23 mouse cellular contexts compared by ENCODE assay signal in the genomic region with DNA sequence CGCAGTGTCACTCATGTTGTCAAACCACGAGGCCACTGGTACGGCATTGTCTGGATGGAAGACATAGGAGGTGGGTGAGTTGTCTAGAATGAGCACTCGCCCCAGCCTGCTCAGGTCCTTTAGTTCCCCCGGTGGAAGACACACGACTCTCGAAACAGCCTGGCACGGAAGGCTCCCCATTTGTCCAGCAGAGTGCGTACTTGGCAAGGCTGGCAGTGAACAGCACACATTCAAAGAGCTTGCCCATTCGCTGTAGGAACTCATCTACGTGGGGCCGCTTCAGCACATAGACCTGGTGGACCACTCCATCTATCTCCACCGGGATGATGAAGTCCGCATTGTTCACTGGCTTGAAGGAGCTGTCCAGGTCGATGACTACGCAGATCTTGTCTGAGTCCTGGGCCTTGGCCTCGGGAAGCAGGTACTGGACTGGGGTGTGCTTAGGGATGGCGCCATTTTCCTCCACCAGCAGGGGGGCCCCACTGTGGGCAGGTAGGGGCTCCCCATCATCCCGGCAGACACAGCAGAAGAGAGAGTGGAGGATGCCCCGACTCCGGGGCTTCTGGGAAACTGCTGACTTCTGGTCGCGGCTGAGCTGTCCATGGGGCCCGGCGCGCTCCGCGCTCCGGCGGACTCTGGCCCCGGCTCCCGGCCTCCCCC. TPM values are rescaled to one million over a fixed set of nuclear protein-coding genes. Genes with fewer than 3 reads are reported as not detected.
DNase-seq lines count a peak whose midpoint lies in the region; ATAC-seq lines count a peak whose summit lies in the region.
"Not testable (repeated sequence)": the region's sequence is repeated elsewhere in the genome, so short reads cannot be mapped to it uniquely, and the experiment has no call there.
"Had no signal": no experiment of that assay in that cellular context is flagged by ENCODE, and none has a peak within 500 bp of the region (broad histone marks: within the 10 kb centered on the region; RNA-seq: fewer than 3 reads in every experiment).

No protein-coding gene starts in this region.

- not testable (repeated sequence) for H3K4me3 ChIP-seq in embryonic facial prominence, embryonic 15.5 days (replicated peaks); hindbrain, embryonic 14.5 days (replicated peaks; ENCODE audit: low read length); kidney, embryonic 16.5 days (ENCODE audit: low read length); liver, embryonic 12.5 days; midbrain, embryonic 11.5 days (ENCODE audit: low read depth, low read length); neural tube, embryonic 12.5 days

- not testable (repeated sequence) for H3K9me3 ChIP-seq in embryonic facial prominence, embryonic 15.5 days (replicated peaks); hindbrain, embryonic 14.5 days (ENCODE audit: control insufficient read depth, low read length); kidney, embryonic 16.5 days (ENCODE audit: low read length); liver, embryonic 12.5 days (replicated peaks); midbrain, embryonic 11.5 days (ENCODE audit: control insufficient read depth, low read length); neural tube, embryonic 12.5 days

- not testable (repeated sequence) for H3K9ac ChIP-seq in embryonic facial prominence, embryonic 15.5 days; hindbrain, embryonic 14.5 days; kidney, embryonic 16.5 days (replicated peaks; ENCODE audit: low read length); liver, embryonic 12.5 days; midbrain, embryonic 11.5 days (ENCODE audit: low read length); neural tube, embryonic 12.5 days

- not testable (repeated sequence) for DNase-seq in hindbrain, embryonic 14.5 days (ENCODE audit: low spot score)
- DNase-seq in midbrain, embryonic 11.5 days (ENCODE audit: low spot score, missing footprints), result peak; percentile 39

- not testable (repeated sequence) for H3K27me3 ChIP-seq in embryonic facial prominence, embryonic 15.5 days; hindbrain, embryonic 14.5 days (ENCODE audit: control insufficient read depth, insufficient read depth, low read length); kidney, embryonic 16.5 days (ENCODE audit: insufficient read depth, low read length); liver, embryonic 12.5 days (replicated peaks); midbrain, embryonic 11.5 days (ENCODE audit: control insufficient read depth, insufficient read depth, low read length); neural tube, embryonic 12.5 days (replicated peaks)

- 0 out of 2 replicates have a peak, but pooled peaks have one; percentile 24 for ATAC-seq in embryonic facial prominence, embryonic 15.5 days (ENCODE audit: insufficient number of reproducible peaks, low FRiP score, low TSS enrichment, low read depth)
- peak; percentile 57 for ATAC-seq in granulocyte monocyte progenitor cell, adult 5-6 weeks (replicated peaks; ENCODE audit: poor library complexity, severe bottlenecking)
- ATAC-seq in hindbrain, embryonic 14.5 days (ENCODE audit: low FRiP score), result peak; percentile 37; the same call in 1 of the 2 replicates
- peak; percentile 57; the same call in 1 of the 2 replicates for ATAC-seq in kidney, embryonic 16.5 days (ENCODE audit: low FRiP score, low TSS enrichment)
- ATAC-seq in liver, embryonic 12.5 days, result 0 out of 2 replicates have a peak, but pooled peaks have one; percentile 5
- peak; percentile 58 for ATAC-seq in midbrain, embryonic 11.5 days (ENCODE audit: low FRiP score)
- ATAC-seq in neural tube, embryonic 12.5 days (ENCODE audit: low FRiP score, low read depth), result peak; percentile 50; the same call in 1 of the 2 replicates

- 3% methylated on average over 6 of the region's 32 CpGs for WGBS in embryonic facial prominence, embryonic 15.5 days
- WGBS in hindbrain, embryonic 14.5 days, result 4% methylated on average over 6 of the region's 32 CpGs
- 1% methylated on average over 9 of the region's 32 CpGs for WGBS in kidney, embryonic 16.5 days
- 9% methylated on average over 8 of the region's 32 CpGs for WGBS in liver, embryonic 12.5 days (ENCODE audit: insufficient replicate concordance)
- WGBS in midbrain, embryonic 11.5 days, result 1% methylated on average over 7 of the region's 32 CpGs
- 3% methylated on average over 11 of the region's 32 CpGs for WGBS in neural tube, embryonic 12.5 days

- not testable (repeated sequence) for H3K4me1 ChIP-seq in embryonic facial prominence, embryonic 15.5 days; hindbrain, embryonic 14.5 days (replicated peaks; ENCODE audit: control insufficient read depth, insufficient read depth, low read length); kidney, embryonic 16.5 days (ENCODE audit: insufficient read depth, low read length); liver, embryonic 12.5 days; midbrain, embryonic 11.5 days (ENCODE audit: control insufficient read depth, insufficient read depth, low read length); neural tube, embryonic 12.5 days

- not testable (repeated sequence) for H3K27ac ChIP-seq in embryonic facial prominence, embryonic 15.5 days (replicated peaks); hindbrain, embryonic 14.5 days; kidney, embryonic 16.5 days (ENCODE audit: low read length); liver, embryonic 12.5 days; midbrain, embryonic 11.5 days (ENCODE audit: low read depth, low read length); neural tube, embryonic 12.5 days

- H3K36me3 ChIP-seq in embryonic facial prominence, embryonic 15.5 days; hindbrain, embryonic 14.5 days (replicated peaks; ENCODE audit: control insufficient read depth, insufficient read depth); kidney, embryonic 16.5 days (ENCODE audit: insufficient read depth, low read length); liver, embryonic 12.5 days; midbrain, embryonic 11.5 days (ENCODE audit: control insufficient read depth, insufficient read depth, low read length); neural tube, embryonic 12.5 days: not testable (repeated sequence)

- H3K4me2 ChIP-seq in embryonic facial prominence, embryonic 15.5 days (replicated peaks); hindbrain, embryonic 14.5 days (replicated peaks); kidney, embryonic 16.5 days (replicated peaks; ENCODE audit: low read depth, low read length); liver, embryonic 12.5 days; midbrain, embryonic 11.5 days; neural tube, embryonic 12.5 days (replicated peaks): not testable (repeated sequence)

RNA-seq across cellular contexts. Expression of a gene that starts 11.3 kb away (rescaled TPM):
- not detected in 2 replicates for polyA plus RNA-seq in embryonic facial prominence, embryonic 15.5 days (2015; fragmentation: Nextera tagmentation; extraction: Ambion mirVana)
- not detected in 2 replicates for total RNA-seq in granulocyte monocyte progenitor cell, adult 5-6 weeks (2014; fragmentation: Nextera tagmentation)
- not detected in 2 replicates for total RNA-seq in granulocyte monocyte progenitor cell, adult 5-6 weeks (2017)
- polyA plus RNA-seq in hindbrain, embryonic 14.5 days (2014; fragmentation: Nextera tagmentation; extraction: Ambion mirVana), result not detected in 2 replicates
- polyA plus RNA-seq in kidney, embryonic 16.5 days (2015; fragmentation: Nextera tagmentation; extraction: Ambion mirVana), result not detected in 2 replicates
- polyA plus RNA-seq in liver, embryonic 12.5 days (2016; fragmentation: Nextera tagmentation; extraction: Ambion mirVana), result not detected in 2 replicates
- not detected in 2 replicates for polyA plus RNA-seq in midbrain, embryonic 11.5 days (2014; fragmentation: Nextera tagmentation; extraction: Ambion mirVana)
- polyA plus RNA-seq in neural tube, embryonic 12.5 days (2016; fragmentation: Nextera tagmentation; extraction: Ambion mirVana), result not detected in 2 replicates
- total RNA-seq: adrenal gland, postnatal 10 days; gastrocnemius, adult 18-20 months; gastrocnemius, postnatal 36 days; heart, adult 8-10 months; heart, postnatal 4 days; layer of hippocampus, adult 8-10 months; layer of hippocampus, postnatal 36 days; left cerebral cortex, postnatal 10 days had no signal
- polyA plus RNA-seq: C2C12; embryonic facial prominence, embryonic 14.5 days; heart, embryonic 16.5 days; inflammation-experienced regulatory T-cells, adult 6 months; limb, embryonic 12.5 days; lung, embryonic 16.5 days; midbrain, embryonic 14.5 days; thymus, postnatal 0 days had no signal

RNA-seq across cellular contexts. Expression of a gene that starts 36.5 kb away (rescaled TPM):
- polyA plus RNA-seq in embryonic facial prominence, embryonic 15.5 days (2015; fragmentation: Nextera tagmentation; extraction: Ambion mirVana), result not detected in 2 replicates
- 63.0 and 68.6 TPM in 2 replicates for total RNA-seq in granulocyte monocyte progenitor cell, adult 5-6 weeks (2014; fragmentation: Nextera tagmentation)
- 31.0 and 37.9 TPM in 2 replicates for total RNA-seq in granulocyte monocyte progenitor cell, adult 5-6 weeks (2017)
- polyA plus RNA-seq in hindbrain, embryonic 14.5 days (2014; fragmentation: Nextera tagmentation; extraction: Ambion mirVana), result not detected in 2 replicates
- polyA plus RNA-seq in kidney, embryonic 16.5 days (2015; fragmentation: Nextera tagmentation; extraction: Ambion mirVana), result not detected in 2 replicates
- polyA plus RNA-seq in liver, embryonic 12.5 days (2016; fragmentation: Nextera tagmentation; extraction: Ambion mirVana), result not detected in 2 replicates
- not detected in 2 replicates for polyA plus RNA-seq in midbrain, embryonic 11.5 days (2014; fragmentation: Nextera tagmentation; extraction: Ambion mirVana)
- polyA plus RNA-seq in neural tube, embryonic 12.5 days (2016; fragmentation: Nextera tagmentation; extraction: Ambion mirVana), result not detected in 2 replicates
- total RNA-seq: heart, postnatal 4 days; layer of hippocampus, adult 8-10 months; layer of hippocampus, postnatal 36 days; left cerebral cortex, postnatal 10 days had no signal
- polyA plus RNA-seq: C2C12; limb, embryonic 12.5 days; lung, embryonic 16.5 days; midbrain, embryonic 14.5 days had no signal

Comparison
In these comparisons a context has a peak if more than half of its experiments do, and no peak if none do; other contexts are left out.
1. ATAC-seq: peak in every context shown above with its lines; median percentile 58 in midbrain, embryonic 11.5 days; 57 in granulocyte monocyte progenitor cell, adult 5-6 weeks; 57 in kidney, embryonic 16.5 days; 50 in neural tube, embryonic 12.5 days; 37 in hindbrain, embryonic 14.5 days; 24 in embryonic facial prominence, embryonic 15.5 days; 5 in liver, embryonic 12.5 days.